Mouse (Mus musculus): ENCODE measurements around the gene Bmf. TPM values are rescaled to one million over a fixed set of nuclear protein-coding genes. Genes with fewer than 3 reads are reported as not detected.

Bmf gene
- polyA plus RNA-seq, 1 experiment from 2014 or later: 4.4 TPM

- WGBS: 55% methylated on average over 3 of the region's 3 CpGs
- Histone ChIP-seq H3K27ac (ENCODE audit: low read length) (peak overlapping the region; percentile 98), H3K27me3 (ENCODE audit: control insufficient read depth, insufficient read depth, low read length) (no peaks in the 10 kb centered on the region), H3K9me3 (replicated peaks; ENCODE audit: control insufficient read depth, low read length) (no peaks in the 10 kb centered on the region), H3K36me3 (ENCODE audit: control insufficient read depth, insufficient read depth, low read length) (no peaks in the 10 kb centered on the region), H3K4me1 (ENCODE audit: control insufficient read depth, insufficient read depth, low read length) (peaks cover 68% of the 10 kb centered on the region), H3K4me2 (ENCODE audit: low read depth, low read length) (peak overlapping the region; percentile 93), H3K4me3 (replicated peaks; ENCODE audit: low read length) (no peak overlapping the region), H3K9ac (ENCODE audit: low read length) (peak overlapping the region; percentile 73)
- ATAC-seq (ENCODE audit: insufficient read depth, low FRiP score): no peak
These were observed 2.7 kb downstream of the Bmf start for GRCm38 (mm10) chr2:118546798-118547165.

GRCm38 (mm10) chr2:118546104-118546797 is 3.2 kb downstream of the Bmf start:
- peak overlapping the region; percentile 93 for H3K4me2 ChIP-seq (ENCODE audit: low read depth, low read length)
- no peaks in the 10 kb centered on the region for H3K27me3 ChIP-seq (ENCODE audit: control insufficient read depth, insufficient read depth, low read length)
- H3K9ac ChIP-seq (ENCODE audit: low read length): peak overlapping the region; percentile 73
- no peaks in the 10 kb centered on the region for H3K36me3 ChIP-seq (ENCODE audit: control insufficient read depth, insufficient read depth, low read length)
- peaks cover 70% of the 10 kb centered on the region for H3K4me1 ChIP-seq (ENCODE audit: control insufficient read depth, insufficient read depth, low read length)
- no peaks in the 10 kb centered on the region for H3K9me3 ChIP-seq (replicated peaks; ENCODE audit: control insufficient read depth, low read length)
- no peak for ATAC-seq (ENCODE audit: insufficient read depth, low FRiP score)
- peak overlapping the region; percentile 98 for H3K27ac ChIP-seq (ENCODE audit: low read length)
- WGBS: 25% methylated on average over 5 of the region's 5 CpGs
- H3K4me3 ChIP-seq (replicated peaks; ENCODE audit: low read length): no peak overlapping the region

- peak overlapping the region; percentile 93 for H3K4me2 ChIP-seq (ENCODE audit: low read depth, low read length)
- H3K4me1 ChIP-seq (ENCODE audit: control insufficient read depth, insufficient read depth, low read length): peaks cover 78% of the 10 kb centered on the region
- H3K4me3 ChIP-seq (replicated peaks; ENCODE audit: low read length): peak overlapping the region; percentile 47; the same call in 1 of the 2 replicates
- 18% methylated on average over 23 of the region's 23 CpGs for WGBS
- H3K36me3 ChIP-seq (ENCODE audit: control insufficient read depth, insufficient read depth, low read length): no peaks in the 10 kb centered on the region
- peak overlapping the region; percentile 98 for H3K27ac ChIP-seq (ENCODE audit: low read length)
- H3K9ac ChIP-seq (ENCODE audit: low read length): peak overlapping the region; percentile 73
- no peaks in the 10 kb centered on the region for H3K27me3 ChIP-seq (ENCODE audit: control insufficient read depth, insufficient read depth, low read length)
- H3K9me3 ChIP-seq (replicated peaks; ENCODE audit: control insufficient read depth, low read length): no peaks in the 10 kb centered on the region
- ATAC-seq (ENCODE audit: insufficient read depth, low FRiP score): peak; percentile 12; the same call in 1 of the 2 replicates
These were observed 4.0 kb downstream of the Bmf start for GRCm38 (mm10) chr2:118545242-118546103.

- no peaks in the 10 kb centered on the region for H3K36me3 ChIP-seq (ENCODE audit: control insufficient read depth, insufficient read depth, low read length)
- H3K27ac ChIP-seq (ENCODE audit: low read length): peak overlapping the region; percentile 98
- H3K9ac ChIP-seq (ENCODE audit: low read length): peak overlapping the region; percentile 73
- H3K4me2 ChIP-seq (ENCODE audit: low read depth, low read length): peak overlapping the region; percentile 67
- H3K9me3 ChIP-seq (replicated peaks; ENCODE audit: control insufficient read depth, low read length): no peaks in the 10 kb centered on the region
- H3K27me3 ChIP-seq (ENCODE audit: control insufficient read depth, insufficient read depth, low read length): no peaks in the 10 kb centered on the region
- peak; percentile 89 for ATAC-seq (ENCODE audit: insufficient read depth, low FRiP score)
- peaks cover 88% of the 10 kb centered on the region for H3K4me1 ChIP-seq (ENCODE audit: control insufficient read depth, insufficient read depth, low read length)
- 6% methylated on average over 23 of the region's 23 CpGs for WGBS
- H3K4me3 ChIP-seq (replicated peaks; ENCODE audit: low read length): peak overlapping the region; percentile 47
These were observed 5.3 kb downstream of the Bmf start for GRCm38 (mm10) chr2:118543893-118544799.

GRCm38 (mm10) chr2:118542971-118543573 is 6.4 kb downstream of the Bmf start:
- peak overlapping the region; percentile 67 for H3K4me2 ChIP-seq (ENCODE audit: low read depth, low read length)
- no peaks in the 10 kb centered on the region for H3K27me3 ChIP-seq (ENCODE audit: control insufficient read depth, insufficient read depth, low read length)
- peak overlapping the region; percentile 98 for H3K27ac ChIP-seq (ENCODE audit: low read length)
- H3K9ac ChIP-seq (ENCODE audit: low read length): peak overlapping the region; percentile 73; the same call in 1 of the 2 replicates
- no peak for ATAC-seq (ENCODE audit: insufficient read depth, low FRiP score)
- peak overlapping the region; percentile 47; the same call in 1 of the 2 replicates for H3K4me3 ChIP-seq (replicated peaks; ENCODE audit: low read length)
- H3K36me3 ChIP-seq (ENCODE audit: control insufficient read depth, insufficient read depth, low read length): peaks cover 2% of the 10 kb centered on the region; the same call in 1 of the 2 replicates
- H3K4me1 ChIP-seq (ENCODE audit: control insufficient read depth, insufficient read depth, low read length): peaks cover 82% of the 10 kb centered on the region
- H3K9me3 ChIP-seq (replicated peaks; ENCODE audit: control insufficient read depth, low read length): no peaks in the 10 kb centered on the region
- 88% methylated on average over 1 of the region's 1 CpGs for WGBS

GRCm38 (mm10) chr2:118541716-118542115 is 7.8 kb downstream of the Bmf start:
- no peak for ATAC-seq (ENCODE audit: insufficient read depth, low FRiP score)
- 0 out of 2 replicates have a peak overlapping the region, but pooled peaks have one; percentile 17 for H3K9ac ChIP-seq (ENCODE audit: low read length)
- H3K27ac ChIP-seq (ENCODE audit: low read length): peak overlapping the region; percentile 98
- H3K9me3 ChIP-seq (replicated peaks; ENCODE audit: control insufficient read depth, low read length): no peaks in the 10 kb centered on the region
- H3K36me3 ChIP-seq (ENCODE audit: control insufficient read depth, insufficient read depth, low read length): peaks cover 2% of the 10 kb centered on the region; the same call in 1 of the 2 replicates
- H3K4me3 ChIP-seq (replicated peaks; ENCODE audit: low read length): no peak overlapping the region
- no peak overlapping the region for H3K4me2 ChIP-seq (ENCODE audit: low read depth, low read length)
- H3K4me1 ChIP-seq (ENCODE audit: control insufficient read depth, insufficient read depth, low read length): peaks cover 78% of the 10 kb centered on the region
- 84% methylated on average over 3 of the region's 3 CpGs for WGBS
- H3K27me3 ChIP-seq (ENCODE audit: control insufficient read depth, insufficient read depth, low read length): no peaks in the 10 kb centered on the region

GRCm38 (mm10) chr2:118540691-118541117 is 8.8 kb downstream of the Bmf start:
- Histone ChIP-seq H3K4me1 (ENCODE audit: control insufficient read depth, insufficient read depth, low read length) (peaks cover 76% of the 10 kb centered on the region), H3K27me3 (ENCODE audit: control insufficient read depth, insufficient read depth, low read length) (no peaks in the 10 kb centered on the region), H3K27ac (ENCODE audit: low read length) (peak overlapping the region; percentile 98), H3K9me3 (replicated peaks; ENCODE audit: control insufficient read depth, low read length) (no peaks in the 10 kb centered on the region), H3K9ac (ENCODE audit: low read length) (peak overlapping the region; percentile 61), H3K4me3 (replicated peaks; ENCODE audit: low read length) (no peak overlapping the region), H3K4me2 (ENCODE audit: low read depth, low read length) (peak overlapping the region; percentile 23), H3K36me3 (ENCODE audit: control insufficient read depth, insufficient read depth, low read length) (peaks cover 2% of the 10 kb centered on the region; the same call in 1 of the 2 replicates)
- peak; percentile 77 for ATAC-seq (ENCODE audit: insufficient read depth, low FRiP score)
- 2% methylated on average over 6 of the region's 6 CpGs for WGBS

GRCm38 (mm10) chr2:118539881-118540516 is 9.5 kb downstream of the Bmf start:
- H3K4me2 ChIP-seq (ENCODE audit: low read depth, low read length): peak overlapping the region; percentile 23; the same call in 1 of the 2 replicates
- ATAC-seq (ENCODE audit: insufficient read depth, low FRiP score): no peak
- H3K4me1 ChIP-seq (ENCODE audit: control insufficient read depth, insufficient read depth, low read length): peaks cover 68% of the 10 kb centered on the region
- no peaks in the 10 kb centered on the region for H3K9me3 ChIP-seq (replicated peaks; ENCODE audit: control insufficient read depth, low read length)
- H3K9ac ChIP-seq (ENCODE audit: low read length): peak overlapping the region; percentile 55
- no peaks in the 10 kb centered on the region for H3K27me3 ChIP-seq (ENCODE audit: control insufficient read depth, insufficient read depth, low read length)
- H3K27ac ChIP-seq (ENCODE audit: low read length): peak overlapping the region; percentile 98
- peaks cover 2% of the 10 kb centered on the region; the same call in 1 of the 2 replicates for H3K36me3 ChIP-seq (ENCODE audit: control insufficient read depth, insufficient read depth, low read length)
- 33% methylated on average over 9 of the region's 9 CpGs for WGBS
- no peak overlapping the region for H3K4me3 ChIP-seq (replicated peaks; ENCODE audit: low read length)

Measured in stomach, embryonic 16.5 days (tissue).